Mouse (Mus musculus): ENCODE measurements around the gene Fgd3.

DNA sequence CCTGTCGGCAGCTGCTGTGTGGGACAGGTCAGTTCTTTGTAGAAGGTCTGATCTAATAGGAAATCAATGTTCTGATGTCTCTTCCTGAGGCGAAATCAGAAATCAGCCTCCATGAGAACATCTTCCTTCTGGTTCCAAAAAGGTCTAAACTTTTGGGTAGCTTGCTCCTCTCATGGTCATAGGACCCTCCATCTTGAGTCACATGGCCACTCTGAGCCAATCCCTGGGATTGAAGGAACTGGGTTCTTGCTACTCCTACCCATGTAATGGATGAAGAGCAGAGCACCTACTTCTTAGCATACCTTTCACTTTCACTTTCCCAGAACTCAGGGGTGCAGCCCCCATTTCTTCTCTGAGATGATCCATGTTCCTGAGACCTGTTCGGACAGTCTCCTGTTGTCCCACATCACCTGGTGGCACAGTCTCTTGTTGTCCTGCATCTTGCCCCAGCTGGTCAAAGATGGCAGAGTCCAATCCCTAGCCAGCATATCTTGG is 62.2 kb downstream of the Fgd3 start:
- TF ChIP-seq CTCF (IDR thresholded peaks at IDR 0.05; ENCODE audit: insufficient read depth, low read length) (no peak), POLR2A (IDR thresholded peaks at IDR 0.05; ENCODE audit: borderline replicate concordance, extremely low read depth, low read depth, low read length) (no peak)

Data from lung, adult 2 months (tissue).